Mouse (Mus musculus): Measurements from ENCODE around the gene Itgb2.

DNA sequence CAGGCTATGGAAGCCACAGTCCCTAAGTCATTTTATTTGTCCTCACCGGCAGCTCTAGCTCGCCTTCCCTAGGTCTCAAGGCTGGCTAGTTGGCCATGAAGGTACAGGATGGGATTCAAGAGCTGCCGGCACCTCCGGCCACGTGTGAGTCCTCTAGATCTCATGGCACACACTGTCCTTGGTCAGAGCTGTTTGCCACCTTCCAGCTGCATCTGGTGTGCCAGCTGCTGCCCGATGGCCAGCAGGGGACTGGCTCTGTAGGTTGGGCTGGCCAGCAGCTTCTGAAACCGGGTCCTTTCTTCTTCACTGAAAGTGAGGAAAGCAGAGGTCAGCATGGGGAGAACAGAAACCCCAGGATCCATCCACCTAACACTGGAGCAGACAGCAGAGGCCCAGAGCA lies 41.9 kb upstream of the Itgb2 start:
- TF ChIP-seq CHD2 (IDR thresholded peaks at IDR 0.05; ENCODE audit: low read depth, low read length) (no peak), MAFK (IDR thresholded peaks at IDR 0.05; ENCODE audit: insufficient read depth, low read depth, low read length) (no peak), HCFC1 (IDR thresholded peaks at IDR 0.05; ENCODE audit: borderline replicate concordance, insufficient read depth, low read length) (no peak), ZNF384 (IDR thresholded peaks at IDR 0.05; ENCODE audit: low read depth, low read length) (no peak)
